Mouse (Mus musculus): Measurements from ENCODE around the gene Ralbp1.

GRCm38 (mm10) chr17:65805966-65806365 lies 79.6 kb downstream of the Ralbp1 start:
- TF ChIP-seq CTCF (IDR thresholded peaks at IDR 0.05) = no peak
- no peak for TF ChIP-seq EP300 (IDR thresholded peaks at IDR 0.05)
